Mouse (Mus musculus) testis, adult 2 months (tissue): ENCODE data around the gene Rhof.

Source experiments
- CTCF ChIP-seq: fragments of 200-500 bp; IDR thresholded peaks from 2 replicates; pipeline ENCODE4 v1.5.1; 2012; ENCODE audit warnings: low read depth, mild to moderate bottlenecking, inconsistent platforms, low read length, moderate library complexity; ENCODE audit not compliant: control insufficient read depth, insufficient read depth, insufficient replicate concordance
- POLR2A ChIP-seq: fragments of 200-500 bp; IDR thresholded peaks from 2 replicates; pipeline ENCODE4 v1.6.1; 2012; ENCODE audit warnings: low read depth, mild to moderate bottlenecking, inconsistent platforms, low read length, moderate library complexity; ENCODE audit not compliant: control insufficient read depth

- TF ChIP-seq CTCF, result no peak
- no peak for TF ChIP-seq POLR2A
These were observed 69.4 kb downstream of the Rhof start for GRCm38 (mm10) chr5:123063141-123063540.
